Mouse (Mus musculus) 416B (cell line): ENCODE measurements around the gene Sypl.
"Not testable (repeated sequence)": the region's sequence is repeated elsewhere in the genome, so short reads cannot be mapped to it uniquely, and the experiment has no call there.

Experiments
- DNase-seq: peaks from one replicate; pipeline ENCODE4 v3.0.0; 2011; ENCODE audit warnings: low read depth

Sypl gene

GRCm38 (mm10) chr12:32943951-32944350, 9.7 kb upstream of the Sypl start:
- DNase-seq: peak; percentile 70

- no peak for DNase-seq
Measured at GRCm38 (mm10) chr12:32944884-32945454, 8.7 kb upstream of the Sypl start.

DNA sequence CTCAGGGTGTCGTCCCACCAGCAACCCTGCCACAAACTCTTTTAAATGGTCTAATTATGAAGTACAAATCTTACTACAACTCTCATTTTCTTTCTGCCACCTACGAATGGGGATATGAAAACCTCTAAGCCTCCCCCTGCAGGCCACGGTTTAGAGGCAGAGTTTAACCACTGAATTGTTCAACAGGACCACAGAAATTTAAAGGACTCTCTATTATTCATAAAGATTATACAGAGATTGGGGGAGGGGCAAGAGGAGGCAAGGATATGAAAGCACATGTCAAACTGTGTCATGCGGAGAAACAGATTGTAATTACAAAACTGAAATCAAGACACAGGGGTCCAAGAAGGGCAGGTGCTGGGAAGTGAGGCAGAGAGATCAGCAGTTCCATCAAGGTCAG, 7.3 kb upstream of the Sypl start:
- DNase-seq: no peak

DNA sequence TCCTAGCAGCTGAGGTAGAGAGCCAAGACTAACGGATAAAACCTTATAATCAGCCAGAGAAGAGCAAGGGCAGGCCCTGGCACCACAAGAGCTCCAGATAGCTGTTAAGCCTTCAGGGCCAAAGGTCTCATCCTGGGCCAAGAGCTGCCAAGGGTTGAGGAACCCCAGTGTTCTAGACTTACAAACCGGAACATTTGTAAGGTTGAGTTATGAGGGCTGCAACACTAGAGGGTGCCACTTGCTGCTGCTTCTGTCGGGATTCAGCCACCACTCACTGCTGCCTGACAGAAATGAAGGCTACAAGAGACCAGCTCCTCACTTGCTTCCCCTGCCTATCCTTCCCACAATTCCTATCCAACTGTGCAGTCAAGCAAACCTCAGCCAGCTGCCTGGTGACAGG, 1.3 kb upstream of the Sypl start:
- peak; percentile 87 for DNase-seq

GRCm38 (mm10) chr12:32953066-32953465, 625 bp upstream of the Sypl start:
- no peak for DNase-seq

DNA sequence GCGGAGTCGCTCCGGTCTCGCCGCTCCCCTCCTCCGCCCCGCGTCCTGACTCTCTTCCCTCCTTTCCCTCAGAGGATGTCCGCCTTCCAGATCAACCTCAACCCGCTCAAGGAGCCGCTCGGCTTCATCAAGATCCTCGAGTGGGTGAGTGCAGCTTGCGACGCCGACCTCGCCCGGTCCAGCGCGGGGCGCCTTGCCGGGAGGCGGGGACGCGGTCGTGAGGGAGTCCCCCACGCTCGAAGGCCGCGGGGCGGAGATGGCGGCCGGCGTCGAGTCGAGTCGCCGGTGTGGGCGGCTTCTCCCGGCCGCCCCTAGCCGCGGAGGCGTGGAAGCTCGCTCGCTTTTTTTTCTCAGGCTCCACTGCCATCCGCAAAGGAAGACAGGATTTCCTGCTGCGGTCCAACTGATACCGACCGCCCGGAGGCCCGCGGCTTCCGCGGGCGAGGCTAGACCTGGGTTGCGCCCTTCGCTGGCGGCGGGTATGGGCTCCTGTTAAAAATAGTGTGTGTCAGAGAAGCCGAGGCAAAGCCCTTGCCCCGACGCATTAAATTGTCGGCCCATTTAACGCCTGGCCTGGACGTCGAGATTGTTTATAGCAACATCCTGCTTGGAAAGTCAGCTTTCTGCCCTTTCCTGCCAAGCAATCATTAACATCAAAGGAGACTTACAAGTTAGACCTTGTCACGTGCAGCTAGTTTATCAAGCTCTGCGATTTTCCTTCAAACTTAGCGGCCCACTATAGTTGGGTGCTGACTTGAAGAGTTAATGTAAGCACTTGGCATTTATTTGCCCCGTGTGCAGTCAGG, 728 bp downstream of the Sypl start:
- peak; percentile 94 for DNase-seq

GRCm38 (mm10) chr12:32955037-32955436, 1.3 kb downstream of the Sypl start:
- no peak for DNase-seq

DNA sequence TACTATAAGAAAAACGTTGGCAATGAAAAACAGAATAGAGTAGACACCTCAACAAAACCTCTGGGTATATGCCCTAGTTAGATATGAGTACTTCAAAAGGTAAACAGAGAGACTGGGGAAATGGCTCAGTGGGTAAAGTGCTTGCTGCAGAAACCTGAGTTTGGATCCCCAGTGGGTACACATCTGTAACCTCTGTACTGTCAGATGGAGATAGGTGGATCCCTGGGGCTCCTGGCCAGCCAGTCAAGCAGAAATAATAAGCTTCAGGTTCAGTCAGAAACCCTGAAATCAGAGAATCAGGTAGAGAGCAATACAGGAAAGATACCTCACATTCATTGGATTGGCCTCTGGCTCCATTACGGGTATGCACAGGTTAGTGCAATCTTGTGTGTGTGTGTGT, 3.5 kb downstream of the Sypl start:
- DNase-seq: no peak

GRCm38 (mm10) chr12:32962132-32962531, 8.4 kb downstream of the Sypl start:
- no peak for DNase-seq

- no peak for DNase-seq
Measured at GRCm38 (mm10) chr12:32963858-32964257, 10.2 kb downstream of the Sypl start.

GRCm38 (mm10) chr12:32972287-32972686, 18.6 kb downstream of the Sypl start:
- no peak for DNase-seq

DNA sequence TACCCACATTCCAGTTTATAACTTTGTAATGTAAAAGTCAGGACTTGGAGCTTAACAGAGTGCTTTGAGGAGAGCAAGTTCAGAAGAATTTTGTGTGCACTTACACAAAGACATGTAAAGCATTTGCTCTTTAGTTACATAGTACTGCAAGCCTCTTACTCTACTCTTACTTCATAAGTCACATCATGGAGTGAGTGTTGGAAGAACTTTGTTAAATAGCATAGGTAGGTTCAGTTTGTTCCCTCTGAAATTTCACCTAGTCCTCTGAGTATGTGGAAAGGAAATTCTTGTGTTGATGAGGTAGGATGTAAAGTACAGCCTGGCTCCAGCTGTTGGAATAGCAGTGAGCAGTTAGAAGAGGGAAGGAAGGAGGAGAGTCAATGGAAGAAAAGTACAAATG, 21.2 kb downstream of the Sypl start:
- DNase-seq: no peak

GRCm38 (mm10) chr12:32975501-32975900, 21.8 kb downstream of the Sypl start:
- DNase-seq: no peak

GRCm38 (mm10) chr12:32982631-32983030, 28.9 kb downstream of the Sypl start:
- DNase-seq: no peak

DNA sequence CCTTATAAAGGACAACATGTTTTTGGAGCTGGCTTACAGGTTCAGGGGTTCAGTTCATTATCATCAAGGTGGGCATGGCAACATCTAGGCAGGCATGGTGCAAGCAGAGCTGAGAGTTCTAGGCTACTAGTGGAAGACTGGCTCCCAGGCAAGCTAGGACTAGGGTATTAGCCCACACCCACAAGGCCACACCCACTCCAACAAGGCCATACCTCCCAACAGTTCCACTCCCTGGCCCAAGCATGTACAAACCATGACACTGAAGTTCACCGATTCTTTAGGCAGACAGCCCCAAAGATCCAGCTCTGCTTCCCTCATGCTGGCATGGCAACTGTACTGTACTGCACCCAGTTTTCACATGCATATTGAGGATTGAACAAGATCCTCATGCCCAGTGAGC, 29.4 kb downstream of the Sypl start:
- no peak for DNase-seq

DNA sequence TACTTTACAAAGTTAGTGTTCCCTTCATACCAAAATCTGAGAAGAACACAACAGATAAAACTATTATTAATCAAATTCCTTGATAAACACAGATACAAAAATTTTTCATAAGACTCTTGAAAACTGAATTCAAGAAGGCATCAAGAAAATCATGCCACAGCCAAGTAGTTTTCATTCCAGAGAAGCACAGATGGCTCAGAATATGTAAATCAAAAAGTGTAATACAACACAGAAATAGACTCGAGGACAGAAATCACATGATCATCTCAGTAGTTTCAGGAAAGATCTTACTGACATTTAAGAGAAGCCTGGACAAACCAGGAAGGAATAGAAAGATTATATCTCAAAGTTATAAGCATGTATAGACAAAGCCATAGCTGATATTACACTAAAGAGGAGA, 32.6 kb downstream of the Sypl start:
- no peak for DNase-seq

DNA sequence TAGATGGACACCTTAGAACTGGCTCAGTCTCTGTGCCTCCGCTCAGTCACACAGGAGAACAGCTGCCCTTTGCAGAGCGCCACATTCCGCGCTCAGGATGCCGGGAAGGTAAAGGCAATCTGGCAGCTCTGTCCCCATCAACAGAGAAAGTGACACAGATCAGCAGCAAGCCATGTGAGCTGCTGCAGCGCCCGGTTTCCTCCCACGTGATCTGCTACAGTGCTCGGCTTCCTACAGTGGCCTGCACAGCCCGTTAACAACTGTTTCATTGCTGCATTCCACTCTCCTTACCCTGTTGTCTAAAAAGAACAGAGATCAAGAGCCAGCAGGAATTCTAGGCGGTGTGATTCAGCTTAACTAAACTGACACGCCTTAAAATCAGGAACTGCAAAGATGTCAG, 36.0 kb downstream of the Sypl start:
- DNase-seq: no peak

GRCm38 (mm10) chr12:32994081-32994480, 40.4 kb downstream of the Sypl start:
- no peak for DNase-seq

DNA sequence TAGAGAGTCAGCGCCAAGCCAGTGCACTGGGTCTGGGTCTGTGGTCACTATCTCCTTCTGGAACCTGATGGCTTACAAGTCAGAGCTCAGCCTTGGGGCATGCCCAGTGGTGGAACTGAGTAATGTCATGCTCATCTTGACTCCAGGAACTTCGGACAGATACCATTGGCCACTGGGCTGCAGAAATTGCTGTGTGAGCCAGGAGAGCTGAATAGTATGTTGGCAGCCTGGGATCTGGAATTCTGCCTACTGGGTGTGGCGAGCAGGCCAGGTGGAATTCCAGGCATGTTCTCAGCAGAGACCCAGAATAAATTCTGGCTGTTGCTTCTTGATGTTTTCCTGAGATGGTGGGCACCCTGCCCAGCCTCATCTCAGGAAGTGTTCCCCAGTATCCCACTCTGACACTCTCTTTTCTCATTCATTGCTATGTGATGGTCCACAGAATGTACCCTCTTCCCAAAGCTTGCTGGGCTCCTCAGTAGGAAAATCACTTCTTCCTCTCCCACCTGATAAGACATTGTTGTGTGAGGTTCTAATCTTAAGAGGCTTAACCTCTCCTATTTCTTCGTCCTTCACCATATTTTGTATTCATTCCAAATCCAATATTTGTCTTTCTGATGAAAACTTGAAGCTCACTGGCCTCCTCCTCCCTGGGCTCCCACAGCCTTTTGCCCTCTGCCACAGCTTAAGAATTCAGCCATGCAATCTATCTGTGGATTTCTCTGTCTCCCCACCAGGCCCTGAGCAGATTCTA, 41.6 kb downstream of the Sypl start:
- DNase-seq: no peak

DNA sequence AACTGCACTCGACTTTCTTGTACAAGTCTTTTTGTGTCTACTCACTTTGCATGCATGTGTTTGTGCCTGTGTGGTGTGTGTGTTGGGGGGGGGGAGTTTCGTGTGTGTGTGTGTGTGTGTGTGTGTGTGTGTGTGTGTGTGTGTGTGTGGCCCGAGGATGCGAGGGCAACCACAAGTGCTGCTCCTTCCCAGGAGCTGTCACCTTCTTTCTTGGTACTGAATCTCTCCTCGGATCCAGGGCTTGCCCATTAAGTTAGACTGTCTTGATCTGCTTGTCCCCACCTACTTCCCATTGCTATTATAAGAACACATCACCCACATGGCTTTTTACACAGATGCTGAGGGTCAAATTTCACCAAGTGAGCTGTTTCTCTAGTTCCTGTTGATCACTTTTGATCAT, 45.1 kb downstream of the Sypl start:
- peak; percentile 79 for DNase-seq

DNA sequence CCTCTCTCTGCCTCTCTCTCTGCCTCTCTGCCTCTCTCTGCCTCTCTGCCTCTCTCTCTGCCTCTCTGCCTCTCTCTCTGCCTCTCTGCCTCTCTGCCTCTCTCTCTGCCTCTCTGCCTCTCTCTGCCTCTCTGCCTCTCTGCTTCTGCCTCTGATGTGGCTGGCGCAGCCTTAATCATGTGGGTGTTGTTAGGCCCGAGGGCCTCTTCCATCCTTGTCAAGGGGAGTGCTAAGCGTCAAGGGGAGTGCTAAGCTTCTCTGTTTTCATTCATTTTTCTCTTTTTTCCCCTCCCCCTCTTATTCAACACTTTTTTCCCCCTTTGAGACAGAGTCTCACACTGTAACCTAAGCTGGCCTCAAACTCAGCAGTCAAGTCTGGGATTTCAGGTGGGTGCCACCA, 46.1 kb downstream of the Sypl start:
- not testable (repeated sequence) for DNase-seq

DNA sequence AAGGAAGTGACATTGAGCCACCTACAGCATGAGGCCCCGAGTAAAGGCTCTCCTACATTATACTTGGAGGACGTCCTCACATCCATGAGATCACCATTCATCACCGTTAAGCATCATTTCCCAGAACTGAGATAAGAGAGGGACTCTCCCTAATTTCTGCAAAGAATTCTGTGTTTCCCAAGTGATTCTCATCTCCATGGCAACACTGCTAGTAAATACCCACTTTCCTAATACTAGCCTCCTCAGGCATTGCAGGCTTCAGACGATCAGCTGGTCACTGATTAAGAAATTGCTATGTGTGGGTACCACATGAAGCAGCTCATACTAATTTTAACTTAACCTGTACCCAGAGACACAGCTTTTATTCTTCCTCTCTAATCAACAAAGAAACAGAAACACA, 46.7 kb downstream of the Sypl start:
- DNase-seq: no peak

DNA sequence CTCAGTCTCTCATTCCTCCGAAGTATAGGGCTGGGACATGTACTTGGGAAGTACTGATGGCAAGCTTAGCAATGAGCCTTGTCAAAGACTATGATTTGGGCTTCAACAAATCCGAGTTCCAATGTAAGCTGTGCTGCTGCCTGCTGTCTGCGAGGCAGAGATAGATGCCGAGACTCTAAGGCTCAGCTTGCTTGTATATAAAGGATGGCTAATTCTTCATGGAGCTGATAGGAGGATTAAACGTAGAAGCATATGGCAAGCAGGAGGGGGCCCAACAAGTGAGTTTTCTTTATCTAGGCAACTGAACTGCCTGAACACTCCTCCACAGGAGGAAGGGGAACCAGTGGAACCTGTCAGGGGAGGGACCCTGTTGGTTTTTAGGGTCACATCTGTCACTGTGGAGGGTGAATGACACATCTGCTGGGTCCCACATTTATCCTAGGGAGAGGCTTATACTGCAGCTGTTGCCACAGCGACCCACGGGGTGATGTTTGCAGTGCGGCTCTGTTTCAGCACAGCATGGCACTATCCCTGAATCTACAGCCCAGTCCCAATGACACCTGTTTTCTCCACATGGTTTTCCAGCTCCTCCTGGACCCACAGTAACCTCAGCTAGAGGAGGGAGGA, 49.8 kb downstream of the Sypl start:
- DNase-seq: no peak
